Mouse (Mus musculus): ENCODE measurements around the gene Auts2.

Auts2 gene

GRCm38 (mm10) chr5:132408892-132409575, 134.1 kb downstream of the Auts2 start:
- peaks cover 1% of the 10 kb centered on the region; the same call in 1 of the 2 replicates for H3K27me3 ChIP-seq (ENCODE audit: control insufficient read depth, insufficient read depth, low read length, poor library complexity, severe bottlenecking)
- H3K36me3 ChIP-seq (ENCODE audit: control insufficient read depth, insufficient read depth, low read length, poor library complexity, severe bottlenecking): no peaks in the 10 kb centered on the region
- no peak for DNase-seq (ENCODE audit: low read depth, low spot score)

GRCm38 (mm10) chr5:132400556-132400955, 142.6 kb downstream of the Auts2 start:
- Histone ChIP-seq H3K36me3 (ENCODE audit: control insufficient read depth, insufficient read depth, low read length, poor library complexity, severe bottlenecking) (no peaks in the 10 kb centered on the region), H3K27me3 (ENCODE audit: control insufficient read depth, insufficient read depth, low read length, poor library complexity, severe bottlenecking) (no peaks in the 10 kb centered on the region)
- no peak for DNase-seq (ENCODE audit: low read depth, low spot score)

- DNase-seq (ENCODE audit: low read depth, low spot score): no peak
- no peaks in the 10 kb centered on the region for H3K27me3 ChIP-seq (ENCODE audit: control insufficient read depth, insufficient read depth, low read length, poor library complexity, severe bottlenecking)
- H3K36me3 ChIP-seq (ENCODE audit: control insufficient read depth, insufficient read depth, low read length, poor library complexity, severe bottlenecking): no peaks in the 10 kb centered on the region
These were observed 143.7 kb downstream of the Auts2 start for GRCm38 (mm10) chr5:132399486-132399885.

- no peak for DNase-seq (ENCODE audit: low read depth, low spot score)
- Histone ChIP-seq H3K36me3 (ENCODE audit: control insufficient read depth, insufficient read depth, low read length, poor library complexity, severe bottlenecking) (no peaks in the 10 kb centered on the region), H3K27me3 (ENCODE audit: control insufficient read depth, insufficient read depth, low read length, poor library complexity, severe bottlenecking) (no peaks in the 10 kb centered on the region)
These were observed 147.2 kb downstream of the Auts2 start for GRCm38 (mm10) chr5:132395922-132396321.

- H3K36me3 ChIP-seq (ENCODE audit: control insufficient read depth, insufficient read depth, low read length, poor library complexity, severe bottlenecking): no peaks in the 10 kb centered on the region
- DNase-seq (ENCODE audit: low read depth, low spot score): no peak
- no peaks in the 10 kb centered on the region for H3K27me3 ChIP-seq (ENCODE audit: control insufficient read depth, insufficient read depth, low read length, poor library complexity, severe bottlenecking)
These were observed 148.2 kb downstream of the Auts2 start for GRCm38 (mm10) chr5:132394800-132395575.

GRCm38 (mm10) chr5:132391831-132392763, 151.0 kb downstream of the Auts2 start:
- no peaks in the 10 kb centered on the region for H3K27me3 ChIP-seq (ENCODE audit: control insufficient read depth, insufficient read depth, low read length, poor library complexity, severe bottlenecking)
- no peaks in the 10 kb centered on the region for H3K36me3 ChIP-seq (ENCODE audit: control insufficient read depth, insufficient read depth, low read length, poor library complexity, severe bottlenecking)
- DNase-seq (ENCODE audit: low read depth, low spot score): no peak

- Histone ChIP-seq H3K27me3 (ENCODE audit: control insufficient read depth, insufficient read depth, low read length, poor library complexity, severe bottlenecking) (no peaks in the 10 kb centered on the region), H3K36me3 (ENCODE audit: control insufficient read depth, insufficient read depth, low read length, poor library complexity, severe bottlenecking) (no peaks in the 10 kb centered on the region)
- no peak for DNase-seq (ENCODE audit: low read depth, low spot score)
These were observed 154.4 kb downstream of the Auts2 start for GRCm38 (mm10) chr5:132388746-132389145.

- no peaks in the 10 kb centered on the region for H3K27me3 ChIP-seq (ENCODE audit: control insufficient read depth, insufficient read depth, low read length, poor library complexity, severe bottlenecking)
- no peaks in the 10 kb centered on the region for H3K36me3 ChIP-seq (ENCODE audit: control insufficient read depth, insufficient read depth, low read length, poor library complexity, severe bottlenecking)
- DNase-seq (ENCODE audit: low read depth, low spot score): no peak
These were observed 157.8 kb downstream of the Auts2 start for GRCm38 (mm10) chr5:132385244-132385855.

- H3K27me3 ChIP-seq (ENCODE audit: control insufficient read depth, insufficient read depth, low read length, poor library complexity, severe bottlenecking): no peaks in the 10 kb centered on the region
- H3K36me3 ChIP-seq (ENCODE audit: control insufficient read depth, insufficient read depth, low read length, poor library complexity, severe bottlenecking): no peaks in the 10 kb centered on the region
- no peak for DNase-seq (ENCODE audit: low read depth, low spot score)
These were observed 162.9 kb downstream of the Auts2 start for GRCm38 (mm10) chr5:132380261-132380660.

GRCm38 (mm10) chr5:132378977-132379376, 164.2 kb downstream of the Auts2 start:
- no peak for DNase-seq (ENCODE audit: low read depth, low spot score)
- H3K27me3 ChIP-seq (ENCODE audit: control insufficient read depth, insufficient read depth, low read length, poor library complexity, severe bottlenecking): no peaks in the 10 kb centered on the region
- no peaks in the 10 kb centered on the region for H3K36me3 ChIP-seq (ENCODE audit: control insufficient read depth, insufficient read depth, low read length, poor library complexity, severe bottlenecking)

- Histone ChIP-seq H3K27me3 (ENCODE audit: control insufficient read depth, insufficient read depth, low read length, poor library complexity, severe bottlenecking) (no peaks in the 10 kb centered on the region), H3K36me3 (ENCODE audit: control insufficient read depth, insufficient read depth, low read length, poor library complexity, severe bottlenecking) (no peaks in the 10 kb centered on the region)
- DNase-seq (ENCODE audit: low read depth, low spot score): no peak
These were observed 168.0 kb downstream of the Auts2 start for GRCm38 (mm10) chr5:132375130-132375529.

- Histone ChIP-seq H3K36me3 (ENCODE audit: control insufficient read depth, insufficient read depth, low read length, poor library complexity, severe bottlenecking) (no peaks in the 10 kb centered on the region), H3K27me3 (ENCODE audit: control insufficient read depth, insufficient read depth, low read length, poor library complexity, severe bottlenecking) (no peaks in the 10 kb centered on the region)
- DNase-seq (ENCODE audit: low read depth, low spot score): no peak
These were observed 169.6 kb downstream of the Auts2 start for GRCm38 (mm10) chr5:132373471-132374075.

- no peaks in the 10 kb centered on the region for H3K36me3 ChIP-seq (ENCODE audit: control insufficient read depth, insufficient read depth, low read length, poor library complexity, severe bottlenecking)
- no peak for DNase-seq (ENCODE audit: low read depth, low spot score)
- H3K27me3 ChIP-seq (ENCODE audit: control insufficient read depth, insufficient read depth, low read length, poor library complexity, severe bottlenecking): no peaks in the 10 kb centered on the region
These were observed 170.5 kb downstream of the Auts2 start for GRCm38 (mm10) chr5:132372605-132373004.

GRCm38 (mm10) chr5:132368678-132369088, 174.5 kb downstream of the Auts2 start:
- H3K36me3 ChIP-seq (ENCODE audit: control insufficient read depth, insufficient read depth, low read length, poor library complexity, severe bottlenecking): no peaks in the 10 kb centered on the region
- no peaks in the 10 kb centered on the region for H3K27me3 ChIP-seq (ENCODE audit: control insufficient read depth, insufficient read depth, low read length, poor library complexity, severe bottlenecking)
- no peak for DNase-seq (ENCODE audit: low read depth, low spot score)
